Mouse (Mus musculus) common myeloid progenitor, adult 5-6 weeks (primary cell): Measurements from ENCODE around the gene AU018091. TPM values are rescaled to one million over a fixed set of nuclear protein-coding genes. Genes with fewer than 3 reads are reported as not detected.
"Not testable (repeated sequence)": the region's sequence is repeated elsewhere in the genome, so short reads cannot be mapped to it uniquely, and the experiment has no call there.

Source experiments
- ATAC-seq: replicated peaks from 2 replicates; pipeline ENCODE4 v1.8.0; 2016; ENCODE audit warnings: low read depth, mild to moderate bottlenecking, moderate TSS enrichment, inconsistent platforms; ENCODE audit not compliant: poor library complexity, severe bottlenecking
- total RNA-seq: library from RNA; stranded (forward); fragments of 200-1000, 187-1606 nt; gene quantifications from 2 replicates; pipeline ENCODE4 v1.2.3, GENCODE M21; 2017

The AU018091 gene
- total RNA-seq, result not detected in 2 replicates

DNA sequence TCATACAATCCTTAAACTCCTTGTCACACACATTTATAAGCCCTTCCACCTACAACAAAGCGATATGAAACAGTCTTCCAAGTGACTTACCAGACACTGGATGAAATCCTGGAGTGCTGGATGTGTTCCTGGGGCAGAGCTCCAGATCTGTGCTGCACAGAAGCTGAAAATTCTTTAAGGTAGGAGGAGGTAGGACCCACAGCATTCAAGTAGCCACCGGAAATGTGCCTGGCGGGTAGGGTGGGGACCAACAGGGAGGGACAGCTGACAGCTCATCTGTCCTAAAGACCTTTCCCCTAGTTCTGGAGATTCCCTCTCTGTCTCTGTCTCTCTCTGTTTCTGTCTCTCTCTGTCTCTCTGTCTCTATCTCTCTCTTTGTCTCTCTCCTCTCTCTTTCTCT is at the start of gene AU018091:
Gene AU018091 (minus strand): TSS at position 279 of the 400 bp plus-strand sequence.
- no peak for ATAC-seq

DNA sequence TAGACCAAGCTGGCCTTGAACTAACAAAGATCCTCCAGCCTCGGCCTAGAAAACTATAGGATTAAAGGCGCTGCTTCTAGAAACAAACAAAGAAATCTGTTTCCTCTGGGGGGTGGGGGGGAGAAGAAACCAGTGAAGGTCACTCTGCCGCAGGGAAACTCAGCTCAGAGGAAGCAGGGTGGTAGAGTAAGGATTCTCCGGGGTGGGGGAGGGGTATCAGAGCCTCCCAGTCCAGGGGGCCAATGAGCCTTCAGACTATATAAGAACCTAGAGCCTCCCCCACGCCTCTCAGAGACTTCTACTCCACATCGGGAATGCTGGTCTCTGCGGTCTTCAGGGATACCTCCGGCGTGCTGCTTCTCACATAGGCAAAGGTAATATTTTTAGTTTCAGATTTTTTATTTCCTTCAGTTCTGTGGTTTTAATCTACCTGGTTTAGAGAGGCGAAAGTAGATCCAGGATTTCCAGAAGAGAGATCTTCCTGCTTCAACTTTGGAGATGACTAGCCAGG is 48.6 kb upstream of the AU018091 start:
- no peak for ATAC-seq

DNA sequence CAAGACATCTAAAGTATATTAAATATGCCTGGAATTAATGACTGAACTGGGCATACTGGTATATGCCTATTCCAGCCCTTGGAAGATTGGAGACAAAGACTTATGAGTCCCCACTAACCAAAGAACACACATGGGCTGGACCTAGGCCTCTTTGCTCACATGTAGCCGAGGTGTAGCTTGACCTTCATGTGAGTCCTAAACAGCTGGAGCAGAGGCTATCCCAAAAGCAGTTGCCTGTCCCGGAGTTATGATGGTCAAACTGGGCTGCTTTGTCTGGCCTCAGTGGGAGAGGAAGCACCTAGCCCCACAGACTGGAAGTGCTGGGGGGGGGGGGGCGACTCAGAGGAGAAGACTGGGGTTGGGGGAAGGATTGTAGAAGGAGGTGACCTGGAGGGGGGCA is 47.3 kb upstream of the AU018091 start:
- no peak for ATAC-seq

DNA sequence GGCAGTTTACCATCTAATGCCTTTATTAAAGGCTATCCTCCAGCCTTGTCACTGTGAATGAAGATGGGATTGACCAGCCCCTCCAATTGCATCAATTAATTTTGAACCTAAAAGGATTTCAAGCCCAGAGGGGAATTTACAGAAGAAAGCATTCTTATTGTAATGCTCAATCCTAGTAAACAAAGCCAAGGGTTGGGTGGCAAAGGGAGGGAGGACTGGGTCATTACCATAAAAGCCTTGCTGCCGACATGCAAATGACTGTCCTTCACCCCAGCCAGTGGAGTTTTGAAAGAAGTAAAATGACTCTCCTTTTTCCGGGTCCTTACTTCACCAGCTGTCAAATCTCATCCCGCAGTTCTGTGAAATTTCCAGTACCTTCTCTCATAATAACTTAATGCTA is 44.6 kb upstream of the AU018091 start:
- no peak for ATAC-seq

DNA sequence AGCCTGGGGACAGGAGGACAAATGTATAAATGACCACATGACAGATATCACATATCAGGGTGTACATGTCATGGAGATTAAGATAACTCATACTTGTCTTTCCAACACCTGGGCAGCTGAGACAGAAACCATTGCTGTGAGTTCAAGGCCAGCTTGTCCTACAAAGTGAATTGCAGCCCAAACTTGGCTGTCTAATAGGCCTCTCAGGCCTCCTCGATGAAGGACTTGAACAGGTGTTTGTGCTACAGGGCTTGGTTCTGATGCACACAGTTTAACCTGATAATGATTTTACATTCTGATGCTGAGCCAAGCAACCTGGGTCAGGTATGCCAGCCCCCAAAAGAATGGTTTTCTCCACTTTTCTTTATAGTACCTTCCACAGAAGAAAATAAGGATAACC is 44.2 kb upstream of the AU018091 start:
- ATAC-seq, result no peak

DNA sequence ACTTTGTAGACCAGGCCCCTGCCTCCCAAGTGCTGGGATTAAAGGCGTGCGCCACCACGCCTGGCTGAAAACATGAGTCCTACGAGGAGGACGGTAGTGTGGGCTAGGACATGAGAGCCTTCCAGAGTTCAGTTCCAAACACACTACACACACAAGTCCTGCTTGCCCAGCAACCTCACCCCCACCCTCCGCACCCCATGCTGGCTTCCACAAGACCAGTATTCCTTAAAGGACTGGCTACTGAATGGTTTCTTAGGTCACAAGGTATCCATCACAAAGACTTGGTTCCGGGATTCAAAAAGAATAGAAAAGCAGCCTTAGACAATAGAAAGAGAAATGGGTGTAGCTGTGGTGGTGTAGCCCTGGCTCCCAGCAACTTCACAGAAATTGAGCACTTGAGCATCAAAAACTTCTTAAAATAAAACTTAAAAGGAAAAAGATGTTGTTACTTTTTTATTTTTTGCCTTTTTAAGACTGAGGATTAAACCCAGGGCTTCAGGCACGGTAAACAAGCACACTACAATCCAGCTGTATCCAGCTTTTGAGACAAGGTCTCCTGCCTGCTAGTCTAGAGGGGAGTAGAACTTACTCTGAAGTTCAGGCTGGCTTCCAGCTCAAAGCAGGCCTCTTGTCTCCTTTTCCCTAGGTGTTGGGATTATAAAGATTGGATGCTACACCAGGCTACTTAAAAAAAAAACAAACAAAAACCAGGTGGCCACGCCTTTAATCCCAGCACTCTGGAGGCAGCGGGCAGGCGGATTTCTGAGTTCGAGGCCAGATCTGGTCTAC is 43.2 kb upstream of the AU018091 start:
- ATAC-seq, result no peak

DNA sequence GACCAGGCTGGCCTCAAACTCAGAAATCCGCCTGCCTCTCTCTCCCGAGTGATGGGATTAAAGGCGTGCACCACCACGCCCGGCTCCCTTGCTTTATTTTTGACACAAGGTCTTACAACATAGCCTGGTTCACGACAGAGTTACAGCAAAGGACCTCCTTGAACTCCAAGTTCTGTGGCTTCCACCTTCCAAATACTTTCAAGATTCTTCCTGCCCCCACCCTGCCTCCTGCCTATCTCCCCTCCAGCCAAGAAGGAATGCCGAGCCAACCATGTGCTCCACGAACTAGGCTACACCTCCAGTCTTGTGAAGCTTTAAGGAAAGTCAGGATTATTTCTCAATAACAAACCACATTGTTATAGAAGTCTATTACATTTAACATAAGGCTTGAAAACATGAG is 42.5 kb upstream of the AU018091 start:
- ATAC-seq, result no peak

DNA sequence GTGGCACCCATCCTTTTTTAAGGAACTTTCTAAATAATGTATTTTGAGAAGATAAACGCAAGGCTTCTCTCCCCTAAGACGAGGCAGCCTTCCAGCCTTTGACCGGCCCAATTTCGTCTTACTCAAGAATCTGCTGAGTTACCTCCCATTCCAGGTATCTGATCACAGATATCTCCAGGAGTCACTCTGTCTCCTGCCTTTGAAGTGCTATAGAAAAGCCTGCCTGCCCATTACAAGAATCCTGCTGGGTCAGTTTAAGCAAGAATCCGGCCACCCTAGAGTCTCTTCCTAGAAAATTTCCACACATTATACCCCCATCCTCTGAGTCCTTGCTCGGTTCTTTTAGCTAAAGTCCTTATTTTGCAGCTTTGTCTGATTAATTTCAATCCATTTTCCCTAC is 41.6 kb upstream of the AU018091 start:
- ATAC-seq, result no peak

DNA sequence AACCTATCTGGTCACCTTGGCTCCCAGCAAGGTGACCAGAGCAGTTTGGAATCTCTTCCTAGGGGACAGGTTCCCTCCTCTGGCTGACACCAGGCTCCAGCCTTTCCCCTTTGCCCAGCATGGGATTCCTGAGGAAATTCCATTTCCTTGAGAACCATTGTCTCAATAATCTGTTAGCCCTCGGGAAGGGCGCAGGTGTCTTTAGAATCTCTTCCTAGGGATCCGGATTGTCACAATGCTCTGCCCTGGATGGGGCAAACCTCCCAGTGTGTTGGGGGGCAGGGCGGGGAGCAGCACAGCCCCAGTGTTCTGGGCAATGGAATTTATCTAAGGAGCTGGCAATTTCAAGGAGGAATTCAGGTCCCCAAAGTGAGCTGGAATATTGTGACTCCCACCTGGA is 37.5 kb upstream of the AU018091 start:
- no peak for ATAC-seq

DNA sequence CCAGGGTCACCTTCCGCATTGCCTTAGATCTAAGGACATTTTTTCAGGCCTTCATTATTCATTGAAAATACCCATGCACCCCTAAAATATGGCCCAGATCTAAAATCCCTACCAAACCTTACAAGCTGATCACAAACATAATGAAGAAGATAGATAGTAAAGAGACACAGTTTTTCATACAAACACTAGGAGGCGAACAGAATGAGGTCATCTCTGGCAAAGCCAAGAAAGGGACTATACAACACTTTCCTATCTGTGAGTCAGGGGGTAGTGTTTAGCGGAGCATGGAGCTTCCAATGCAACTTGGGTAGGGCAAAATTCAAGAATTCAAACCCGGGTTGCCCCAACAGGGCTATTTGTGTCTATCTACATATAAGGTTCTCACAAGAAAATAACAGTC is 35.6 kb upstream of the AU018091 start:
- no peak for ATAC-seq

DNA sequence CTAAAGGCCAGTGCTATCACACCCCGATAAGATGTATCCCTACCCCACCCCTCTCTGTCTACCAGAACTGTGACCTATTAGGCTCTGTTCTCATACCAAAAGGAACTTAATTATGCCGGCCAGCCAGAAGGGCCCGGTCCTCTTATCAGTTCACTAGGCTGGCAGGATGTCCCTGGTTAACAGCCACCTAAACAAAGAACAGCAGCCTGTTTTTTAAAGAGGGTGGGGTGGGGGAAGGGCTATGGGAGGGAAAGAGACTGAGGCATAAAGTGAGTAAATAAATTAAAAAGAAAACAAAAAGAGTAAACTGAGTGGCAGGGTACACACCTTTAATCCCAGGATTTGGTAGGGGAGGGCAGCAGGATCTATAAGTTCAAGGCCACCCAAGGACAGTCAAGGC is 34.9 kb upstream of the AU018091 start:
- ATAC-seq, result no peak; the same call in 1 of the 2 replicates

DNA sequence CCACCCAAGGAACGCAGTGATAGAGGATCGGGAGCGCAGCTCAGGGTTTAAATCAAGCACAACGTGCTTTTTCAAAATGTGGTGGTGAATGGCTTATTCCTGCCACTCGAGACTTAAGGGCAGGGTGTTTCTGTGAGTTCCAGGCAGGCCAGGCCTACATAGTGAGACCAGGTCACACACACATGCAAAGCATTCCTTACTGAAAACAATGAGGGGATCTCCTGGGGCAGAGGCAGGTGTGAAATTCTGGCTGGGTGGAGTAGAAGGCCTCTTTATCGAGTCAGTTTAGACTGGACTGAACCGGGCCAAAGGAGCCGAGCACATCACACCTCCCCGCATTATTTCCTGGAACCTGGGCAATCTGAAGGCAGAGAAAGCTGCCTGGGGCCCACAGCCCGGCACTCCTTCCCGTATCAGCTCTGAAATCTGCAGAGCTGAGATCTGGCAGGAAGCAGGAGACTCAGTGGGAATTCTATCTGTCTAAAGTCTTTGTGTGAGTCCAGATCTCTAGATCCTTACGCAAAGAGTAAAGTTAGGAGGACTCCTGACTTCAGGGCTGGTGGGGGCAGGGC is 32.2 kb upstream of the AU018091 start:
- ATAC-seq, result no peak

DNA sequence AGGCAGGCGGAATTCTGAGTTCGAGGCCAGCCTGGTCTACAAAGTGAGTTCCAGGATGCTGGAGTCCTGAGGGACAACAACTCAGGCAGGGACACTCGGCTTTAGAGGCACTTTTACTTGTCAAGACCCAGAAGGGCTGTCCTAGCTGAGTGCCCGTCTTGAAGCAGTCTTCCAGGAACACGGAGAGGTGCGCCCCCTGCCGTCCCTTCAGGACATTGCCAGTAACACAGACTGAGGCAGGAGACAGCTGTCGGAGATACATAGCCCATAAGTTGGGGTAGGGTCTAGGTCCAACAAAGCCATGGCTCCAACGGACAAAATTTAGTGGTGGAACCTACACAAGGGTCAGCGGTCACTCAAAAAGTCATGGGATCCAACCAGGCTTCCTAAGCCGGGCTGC is 29.9 kb upstream of the AU018091 start:
- peak; percentile 71 for ATAC-seq

DNA sequence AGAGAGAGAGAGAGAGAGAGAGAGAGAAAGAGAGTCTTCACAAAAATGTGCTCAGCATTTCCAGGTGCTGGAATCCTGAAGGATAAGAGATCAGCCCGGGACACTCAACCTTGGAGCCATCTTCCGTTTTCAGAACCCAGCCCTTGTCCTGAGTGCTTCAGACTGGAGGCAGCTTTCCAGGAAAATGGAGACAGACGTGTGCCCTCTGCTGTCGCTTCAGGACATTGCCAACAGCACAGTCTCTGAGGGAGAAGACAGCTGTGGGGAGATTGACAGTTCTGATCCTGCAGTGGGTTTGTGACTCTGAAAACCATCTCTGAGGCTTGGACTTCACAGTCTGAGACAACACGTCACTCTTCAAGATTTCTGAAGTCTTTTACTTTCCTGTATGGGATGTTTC is 26.8 kb upstream of the AU018091 start:
- no peak for ATAC-seq

DNA sequence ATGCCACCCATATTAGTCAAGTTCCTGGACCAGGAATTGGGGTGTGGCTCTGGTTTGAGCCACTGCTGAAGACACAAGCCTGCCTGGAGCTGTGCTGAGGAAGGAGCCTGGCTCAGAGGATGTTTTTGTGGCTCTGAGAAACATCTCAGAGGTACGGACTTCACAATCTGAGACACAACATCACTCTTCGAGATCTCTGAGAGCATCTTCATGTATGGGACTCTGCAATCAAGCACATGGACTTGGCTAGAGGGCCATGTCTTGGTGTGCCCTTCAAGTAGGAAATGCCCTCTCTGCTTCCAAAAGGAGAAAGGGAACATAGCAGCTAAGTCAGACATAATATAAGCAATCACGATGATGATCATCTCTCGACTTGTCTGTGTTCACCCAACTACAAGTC is 25.5 kb upstream of the AU018091 start:
- no peak for ATAC-seq

DNA sequence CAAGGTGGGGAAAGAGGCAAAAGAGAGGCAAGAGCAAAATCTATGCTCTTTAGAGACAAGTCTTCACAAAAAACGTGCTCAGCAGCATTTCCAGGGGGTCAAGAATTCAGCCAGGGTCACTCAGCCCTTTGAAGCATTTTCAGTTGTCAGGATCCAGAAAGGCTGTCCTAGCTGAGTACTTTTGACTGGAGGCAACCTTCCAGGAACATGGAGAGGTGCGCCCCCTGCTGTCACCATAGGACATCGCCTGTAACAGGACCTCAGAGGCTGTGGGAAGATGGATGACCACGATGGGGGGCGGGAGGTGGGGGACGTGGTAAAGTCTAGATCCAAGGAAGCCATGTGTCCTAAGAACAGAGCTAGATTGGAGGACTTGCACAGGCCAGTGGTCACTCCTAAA is 24.9 kb upstream of the AU018091 start:
- ATAC-seq, result peak; percentile 56; the same call in 1 of the 2 replicates

DNA sequence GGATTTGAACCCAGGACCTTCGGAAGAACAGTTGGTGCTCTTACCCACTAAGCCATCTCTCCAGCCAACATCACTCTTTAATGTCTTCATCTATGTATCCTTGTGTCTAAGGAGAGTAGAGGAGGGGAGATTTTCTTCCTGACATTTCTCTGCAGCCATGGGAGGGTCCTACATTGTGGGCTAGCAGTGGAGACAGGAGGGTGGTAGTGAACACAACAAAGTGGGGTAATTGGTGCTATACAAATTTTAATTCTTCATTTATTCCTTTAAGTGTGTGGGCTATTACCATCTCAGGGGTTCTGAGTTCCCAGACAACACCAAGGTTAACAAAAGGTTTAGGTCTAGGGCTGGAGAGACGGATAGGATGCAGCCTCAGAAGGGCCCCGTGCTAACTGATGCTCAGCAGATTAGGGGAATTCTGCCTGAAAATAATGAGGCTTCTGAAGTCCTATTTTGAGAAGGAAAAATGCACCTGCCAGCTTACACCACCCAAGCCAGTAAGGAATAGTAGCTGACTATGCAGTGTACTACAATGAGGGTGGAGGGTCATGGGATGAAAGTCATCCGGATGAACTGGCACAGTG is 24.1 kb upstream of the AU018091 start:
- ATAC-seq, result no peak

DNA sequence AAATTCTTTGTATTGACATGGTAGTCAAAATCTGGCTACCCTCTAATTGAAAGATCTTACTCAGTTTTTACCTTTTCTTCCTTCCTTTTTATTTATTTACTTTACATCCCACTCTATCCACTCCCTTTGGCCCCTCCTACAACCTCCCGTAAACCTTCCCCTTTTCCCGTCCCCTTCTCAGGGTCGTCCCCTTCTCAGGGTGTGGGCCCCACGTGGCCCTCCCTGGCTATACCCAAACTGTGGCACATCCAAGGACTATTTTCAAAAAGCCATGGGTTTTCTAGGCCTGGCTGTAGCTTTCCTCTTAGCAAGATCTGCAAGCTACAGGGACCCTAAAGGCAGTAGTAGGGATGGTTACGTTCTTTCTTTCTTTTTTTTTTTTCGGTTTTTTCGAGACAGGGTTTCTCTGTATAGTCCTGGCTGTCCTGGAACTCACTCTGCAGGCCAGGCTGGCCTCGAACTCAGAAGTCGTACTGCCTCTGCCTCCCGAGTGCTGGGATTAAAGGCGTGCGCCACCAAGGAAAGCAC is 23.0 kb upstream of the AU018091 start:
- ATAC-seq, result no peak

DNA sequence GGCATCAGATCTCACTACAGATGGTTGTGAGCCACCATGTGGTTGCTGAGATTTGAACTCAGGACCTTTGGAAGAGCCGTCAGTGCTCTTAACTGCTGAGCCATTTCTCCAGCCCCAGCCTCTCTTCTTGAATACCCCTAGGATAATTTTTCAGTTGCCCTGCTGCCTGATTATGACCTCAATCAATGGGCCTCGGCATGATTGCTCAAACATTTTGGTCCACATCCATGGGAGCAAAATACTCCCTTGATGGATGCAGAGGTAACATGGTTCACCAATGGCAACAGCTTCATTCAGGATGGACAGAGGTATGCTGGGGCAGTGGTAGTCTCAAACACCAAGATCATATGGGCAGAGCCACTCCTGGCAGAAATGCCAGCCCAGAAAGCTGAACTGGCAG is 17.7 kb upstream of the AU018091 start:
- not testable (repeated sequence) for ATAC-seq

DNA sequence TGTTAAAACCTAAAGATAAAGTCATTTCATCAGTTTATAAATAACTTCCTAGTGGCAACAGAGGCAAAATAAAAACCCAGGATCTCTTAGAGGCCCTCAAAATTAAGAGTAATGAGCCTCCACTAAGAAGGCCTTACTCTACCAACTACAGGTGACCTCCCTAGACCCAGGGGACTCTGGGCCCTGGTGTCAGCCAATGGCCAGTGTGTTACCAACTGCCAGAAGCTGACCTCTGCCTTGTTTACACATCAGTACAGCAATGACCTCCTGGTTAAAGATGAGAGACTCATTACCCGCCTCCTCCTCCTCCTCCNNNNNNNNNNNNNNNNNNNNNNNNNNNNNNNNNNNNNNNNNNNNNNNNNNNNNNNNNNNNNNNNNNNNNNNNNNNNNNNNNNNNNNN is 17.1 kb upstream of the AU018091 start:
- ATAC-seq, result no peak

DNA sequence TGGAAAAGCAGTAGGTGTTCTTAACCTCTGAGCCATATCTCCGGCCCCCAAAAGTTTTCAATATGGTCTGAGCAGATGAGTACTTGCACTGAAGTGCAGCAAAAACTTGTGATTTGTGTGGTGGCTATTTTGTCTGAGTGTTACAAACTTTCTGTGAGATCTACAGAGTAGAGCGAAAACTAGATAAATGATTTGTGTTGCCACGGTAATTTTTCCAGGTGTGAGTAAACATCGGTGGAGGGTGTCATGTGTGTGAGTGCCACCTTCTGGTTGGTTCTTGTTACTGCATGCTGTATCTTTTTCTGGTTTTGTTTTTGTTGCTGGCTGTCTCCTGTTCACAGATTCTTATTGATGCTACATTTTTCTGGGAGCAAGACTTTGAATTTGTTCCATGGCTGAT is 15.4 kb upstream of the AU018091 start:
- 0 out of 2 replicates have a peak, but pooled peaks have one; percentile 47 for ATAC-seq
